Mouse (Mus musculus) heart, adult 2 months (tissue): ENCODE results near the gene Prcc.

Source experiments
- CTCF ChIP-seq: fragments of 200-600 bp; IDR thresholded peaks from 2 replicates; pipeline ENCODE4 v1.8.1; 2022; ENCODE audit warnings: antibody characterized with exemption, mild to moderate bottlenecking, moderate library complexity
- POLR2A ChIP-seq: fragments of 200-500 bp; IDR thresholded peaks from 2 replicates; pipeline ENCODE4 v1.6.1; 2011; ENCODE audit warnings: mild to moderate bottlenecking, low read depth, low read length, control low read depth; ENCODE audit not compliant: insufficient read depth

GRCm38 (mm10) chr3:87886004-87886365 lies 577 bp upstream of the Prcc start:
- TF ChIP-seq CTCF (no peak), POLR2A (no peak)
